Mouse (Mus musculus): ENCODE measurements around the gene Atp2b2. TPM values are rescaled to one million over a fixed set of nuclear protein-coding genes. Genes with fewer than 3 reads are reported as not detected.

Gene Atp2b2
- total and polyA plus RNA-seq, 3 experiments = 0.04 TPM; not detected in 2

- peaks cover 4 to 5% of the 10 kb centered on the region in 2 experiments; a peak in 3 of 4 replicates for H3K27me3 ChIP-seq (ENCODE audit: control insufficient read depth in 1 of 2, insufficient read depth in 2 of 2, low read length in 2 of 2)
- H3K27ac ChIP-seq (ENCODE audit: control insufficient read depth, low read depth, low read length) = no peak overlapping the region
- H3K4me1 ChIP-seq (ENCODE audit: control insufficient read depth in 1 of 2, insufficient read depth in 2 of 2, low read length in 2 of 2) = peaks cover 0 to 9% of the 10 kb centered on the region in 2 experiments; a peak in 3 of 4 replicates
- H3K9ac ChIP-seq (ENCODE audit: control insufficient read depth, low read depth, low read length, poor library complexity, severe bottlenecking) = no peak overlapping the region
- H3K9me3 ChIP-seq (replicated peaks; ENCODE audit: insufficient read depth, low read length) = no peaks in the 10 kb centered on the region
- TF ChIP-seq JUND (IDR thresholded peaks at IDR 0.05; ENCODE audit: low read depth, low read length) (no peak), KAT2A (conservative IDR thresholded peaks at IDR 0.05; ENCODE audit: low read depth, low read length) (no peak), RAD21 (IDR thresholded peaks at IDR 0.05; ENCODE audit: low read depth, low read length) (no peak), MXI1 (IDR thresholded peaks at IDR 0.05; ENCODE audit: low read depth, low read length) (no peak), SIN3A (IDR thresholded peaks at IDR 0.05; ENCODE audit: low read length) (no peak), MYC (IDR thresholded peaks at IDR 0.05; ENCODE audit: low read depth, low read length) (no peak), CHD1 (IDR thresholded peaks at IDR 0.05; ENCODE audit: low read depth, low read length) (no peak), ZMIZ1 (IDR thresholded peaks at IDR 0.05; ENCODE audit: low read depth, low read length) (no peak), TBP (IDR thresholded peaks at IDR 0.05; ENCODE audit: low read depth, low read length) (no peak), MAZ (IDR thresholded peaks at IDR 0.05; ENCODE audit: low read depth, low read length) (no peak), MEF2A (IDR thresholded peaks at IDR 0.05; ENCODE audit: extremely low read depth, insufficient replicate concordance, low read depth, low read length, poor library complexity, severe bottlenecking) (no peak), SMC3 (IDR thresholded peaks at IDR 0.05; ENCODE audit: low read depth, low read length) (no peak), BHLHE40 (IDR thresholded peaks at IDR 0.05; ENCODE audit: borderline replicate concordance, low read depth, low read length) (no peak)
- H3K4me3 ChIP-seq (ENCODE audit: control insufficient read depth in 1 of 2, insufficient read depth in 1 of 2, low read depth in 2 of 2, low read length in 2 of 2) = no peak overlapping the region
- H3K79me2 ChIP-seq (ENCODE audit: control insufficient read depth, insufficient read depth, low read length, poor library complexity) = peaks cover 28% of the 10 kb centered on the region
- peaks cover 5 to 7% of the 10 kb centered on the region in 2 experiments; a peak in 2 of 4 replicates for H3K36me3 ChIP-seq (ENCODE audit: control insufficient read depth in 1 of 2, insufficient read depth in 2 of 2, low read length in 2 of 2)
- DNase-seq (ENCODE audit: low read depth, low spot score) = peak; percentile 12
Measured at GRCm38 (mm10) chr6:113741425-113741824, 301.0 kb downstream of the Atp2b2 start.

GRCm38 (mm10) chr6:113740236-113741217 is 301.9 kb downstream of the Atp2b2 start, which contains the start of gene Sec13:
Gene Sec13 (minus strand): TSS chr6:113740743.
- H3K4me1 ChIP-seq (ENCODE audit: control insufficient read depth in 1 of 2, insufficient read depth in 2 of 2, low read length in 2 of 2) = peaks cover 0 to 9% of the 10 kb centered on the region in 2 experiments; a peak in 3 of 4 replicates
- peak within 1 kb of the TSS; percentile 50 for H3K27ac ChIP-seq (ENCODE audit: control insufficient read depth, low read depth, low read length)
- H3K9ac ChIP-seq (ENCODE audit: control insufficient read depth, low read depth, low read length, poor library complexity, severe bottlenecking) = peak within 1 kb of the TSS; percentile 77
- peak; percentile 94 for DNase-seq (ENCODE audit: low read depth, low spot score)
- peaks cover 28% of the 10 kb centered on the region for H3K79me2 ChIP-seq (ENCODE audit: control insufficient read depth, insufficient read depth, low read length, poor library complexity)
- peaks cover 5 to 7% of the 10 kb centered on the region in 2 experiments; a peak in 3 of 4 replicates for H3K36me3 ChIP-seq (ENCODE audit: control insufficient read depth in 1 of 2, insufficient read depth in 2 of 2, low read length in 2 of 2)
- H3K9me3 ChIP-seq (replicated peaks; ENCODE audit: insufficient read depth, low read length) = no peaks in the 10 kb centered on the region
- H3K4me3 ChIP-seq (ENCODE audit: control insufficient read depth in 1 of 2, insufficient read depth in 1 of 2, low read depth in 2 of 2, low read length in 2 of 2) = peak within 1 kb of the TSS; percentile 87 to 89
- H3K27me3 ChIP-seq (ENCODE audit: control insufficient read depth in 1 of 2, insufficient read depth in 2 of 2, low read length in 2 of 2) = peaks cover 2 to 4% of the 10 kb centered on the region in 2 experiments; a peak in 3 of 4 replicates
- TF ChIP-seq CHD2 (IDR thresholded peaks at IDR 0.05; ENCODE audit: low read length) = no peak
- TF ChIP-seq MEF2A (IDR thresholded peaks at IDR 0.05; ENCODE audit: extremely low read depth, insufficient replicate concordance, low read depth, low read length, poor library complexity, severe bottlenecking) = no peak
- TF ChIP-seq POLR2AphosphoS5 (IDR thresholded peaks at IDR 0.05; ENCODE audit: borderline replicate concordance, low read depth, low read length) = no peak
- no peak for TF ChIP-seq UBTF (IDR thresholded peaks at IDR 0.05; ENCODE audit: borderline replicate concordance, insufficient read depth, low read depth, low read length)
- TF ChIP-seq SIN3A (IDR thresholded peaks at IDR 0.05; ENCODE audit: low read length) = peak; percentile 98
- TF ChIP-seq E2F4 (IDR thresholded peaks at IDR 0.05; ENCODE audit: borderline replicate concordance, low read depth, low read length) = peak; percentile 19; the same call in 1 of the 2 replicates
- TF ChIP-seq RAD21 (IDR thresholded peaks at IDR 0.05; ENCODE audit: low read depth, low read length) = no peak
- peak; percentile 93 for TF ChIP-seq NELFE (IDR thresholded peaks at IDR 0.05; ENCODE audit: low read depth, low read length)
- TF ChIP-seq MYC (IDR thresholded peaks at IDR 0.05; ENCODE audit: low read depth, low read length) = no peak; the same call in none of the 2 replicates
- TF ChIP-seq USF1 (IDR thresholded peaks at IDR 0.05; ENCODE audit: low read depth, low read length) = 0 out of 2 replicates have a peak, but pooled peaks have one; percentile 32
- TF ChIP-seq POLR2AphosphoS2 (IDR thresholded peaks at IDR 0.05; ENCODE audit: low read length) = peak; percentile 94
- TF ChIP-seq JUND (IDR thresholded peaks at IDR 0.05; ENCODE audit: low read depth, low read length) = no peak
- TF ChIP-seq ZC3H11A (IDR thresholded peaks at IDR 0.05; ENCODE audit: low read depth, low read length) = no peak; the same call in 1 of the 2 replicates
- no peak for TF ChIP-seq USF2 (IDR thresholded peaks at IDR 0.05; ENCODE audit: borderline replicate concordance in 1 of 2, insufficient read depth in 1 of 2, low read depth in 1 of 2, low read length in 2 of 2)
- no peak for TF ChIP-seq NRF1 (IDR thresholded peaks at IDR 0.05; ENCODE audit: insufficient read depth, low read depth, low read length, poor library complexity, severe bottlenecking)
- peak in 1 of 2 experiments; percentile 54; a peak in 2 of 4 replicates for TF ChIP-seq EP300 (IDR thresholded peaks at IDR 0.05; ENCODE audit: low read depth in 1 of 2, low read length in 2 of 2)
- peak; percentile 83 for TF ChIP-seq ELF1 (IDR thresholded peaks at IDR 0.05; ENCODE audit: low read depth, low read length)
- peak; percentile 63 for TF ChIP-seq ETS1 (IDR thresholded peaks at IDR 0.05; ENCODE audit: low read depth, low read length)

All from MEL (cell line).